Mouse (Mus musculus): Measurements from ENCODE around the gene Esp24. TPM values are rescaled to one million over a fixed set of nuclear protein-coding genes. Genes with fewer than 3 reads are reported as not detected.
"Not testable (repeated sequence)": the region's sequence is repeated elsewhere in the genome, so short reads cannot be mapped to it uniquely, and the experiment has no call there.

Esp24 gene
- not detected in 2 replicates for total RNA-seq (2012; rRNA removed)
- not detected in 2 replicates for total RNA-seq (2014; rRNA removed)
- not detected in 2 replicates for polyA plus RNA-seq (2012; ENCODE audit: insufficient read length, low read depth)

- DNase-seq (ENCODE audit: extremely low read depth); H3K9ac ChIP-seq (ENCODE audit: insufficient read depth, low read depth); H3K4me3 ChIP-seq (replicated peaks in 1 of 3; ENCODE audit: low read depth in 2 of 3, low read length in 2 of 3, poor library complexity in 1 of 3); in situ Hi-C loops (cut with MboI; ENCODE audit: low pct_ligation_motif_present, low pct_unique_long_range_greater_than_20kb, low sequenced_read_pairs); H3K36me3 ChIP-seq (replicated peaks in 1 of 2; ENCODE audit: control insufficient read depth in 1 of 2, insufficient read depth in 1 of 2, low read length in 1 of 2); H3K27ac ChIP-seq (ENCODE audit: insufficient read depth, low read depth); H3K4me2 ChIP-seq (ENCODE audit: insufficient read depth, low read depth, poor library complexity, severe bottlenecking); H3K4me1 ChIP-seq (ENCODE audit: control insufficient read depth in 1 of 2, insufficient read depth in 2 of 2); H3K79me2 ChIP-seq (replicated peaks; ENCODE audit: control insufficient read depth, extremely low read depth, insufficient read depth, poor library complexity, severe bottlenecking); dilution Hi-C loops (cut with MboI; ENCODE audit: extremely low pct_ligation_motif_present, extremely low pct_unique_long_range_greater_than_20kb, low sequenced_read_pairs); H3K27me3 ChIP-seq (replicated peaks): not testable (repeated sequence)
- H3K9me3 ChIP-seq (replicated peaks; ENCODE audit: low read length), result peaks cover 14% of the 10 kb centered on the region
These were observed at the start of gene Esp24 for GRCm38 (mm10) chr17:39036395-39036794. Gene Esp24 (plus strand): TSS chr17:39036695.

DNA sequence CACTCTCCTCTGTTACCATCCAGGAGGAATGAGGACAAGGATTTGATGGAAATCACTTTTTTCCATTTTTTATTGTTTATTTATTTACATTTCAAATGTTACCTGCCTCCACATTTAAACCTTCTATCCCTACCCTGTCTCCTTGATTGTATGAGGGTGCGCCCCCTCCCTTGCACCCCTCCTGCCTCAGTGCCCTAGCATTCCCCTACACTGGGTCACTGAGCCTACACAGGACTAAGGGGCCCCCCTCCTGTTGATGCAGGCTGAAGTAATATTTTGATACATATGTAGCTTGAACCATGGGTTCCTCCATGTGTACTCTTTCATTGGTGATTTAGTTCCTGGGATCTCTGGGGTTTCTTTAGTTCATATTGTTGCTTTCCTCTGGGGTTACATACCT, 26.6 kb upstream of the Esp24 start:
- H3K79me2 ChIP-seq (replicated peaks; ENCODE audit: control insufficient read depth, extremely low read depth, insufficient read depth, poor library complexity, severe bottlenecking), result no peaks in the 10 kb centered on the region
- H3K9ac ChIP-seq (ENCODE audit: insufficient read depth, low read depth), result no peak overlapping the region
- peaks cover 13% of the 10 kb centered on the region for H3K9me3 ChIP-seq (replicated peaks; ENCODE audit: low read length)
- no peaks in the 10 kb centered on the region for H3K36me3 ChIP-seq (replicated peaks in 1 of 2; ENCODE audit: control insufficient read depth in 1 of 2, insufficient read depth in 1 of 2, low read length in 1 of 2)
- in situ Hi-C loops (cut with MboI; ENCODE audit: low pct_ligation_motif_present, low pct_unique_long_range_greater_than_20kb, low sequenced_read_pairs) (no loop called here), dilution Hi-C loops (cut with MboI; ENCODE audit: extremely low pct_ligation_motif_present, extremely low pct_unique_long_range_greater_than_20kb, low sequenced_read_pairs) (no loop called here)
- H3K27me3 ChIP-seq (replicated peaks), result no peaks in the 10 kb centered on the region
- TF ChIP-seq MAZ (IDR thresholded peaks at IDR 0.05; ENCODE audit: low read depth, low read length), result no peak
- no peak for TF ChIP-seq IRF4 (IDR thresholded peaks at IDR 0.05; ENCODE audit: low read depth, low read length)
- TF ChIP-seq MAFK (IDR thresholded peaks at IDR 0.05; ENCODE audit: insufficient replicate concordance, low read length), result no peak
- no peak for TF ChIP-seq MYC (IDR thresholded peaks at IDR 0.05; ENCODE audit: low read depth, low read length)
- no peak for TF ChIP-seq CHD1 (IDR thresholded peaks at IDR 0.05; ENCODE audit: low read depth, low read length)
- no peak for TF ChIP-seq USF2 (conservative IDR thresholded peaks at IDR 0.05; ENCODE audit: low read depth, low read length)
- TF ChIP-seq EP300 (IDR thresholded peaks at IDR 0.05; ENCODE audit: low read length), result no peak
- DNase-seq (ENCODE audit: extremely low read depth), result no peak
- no peaks in the 10 kb centered on the region for H3K4me1 ChIP-seq (ENCODE audit: control insufficient read depth in 1 of 2, insufficient read depth in 2 of 2)
- no peak overlapping the region for H3K4me2 ChIP-seq (ENCODE audit: insufficient read depth, low read depth, poor library complexity, severe bottlenecking)
- no peak overlapping the region for H3K27ac ChIP-seq (ENCODE audit: insufficient read depth, low read depth)
- no peak overlapping the region for H3K4me3 ChIP-seq (replicated peaks in 1 of 3; ENCODE audit: low read depth in 2 of 3, low read length in 2 of 3, poor library complexity in 1 of 3)

GRCm38 (mm10) chr17:39010675-39011638, 25.5 kb upstream of the Esp24 start:
- in situ Hi-C loops (cut with MboI; ENCODE audit: low pct_ligation_motif_present, low pct_unique_long_range_greater_than_20kb, low sequenced_read_pairs), result no loop called here
- H3K4me2 ChIP-seq (ENCODE audit: insufficient read depth, low read depth, poor library complexity, severe bottlenecking), result no peak overlapping the region

More at GRCm38 (mm10) chr17:39010675-39011638, 25.5 kb upstream of the Esp24 start:
- Histone ChIP-seq H3K36me3 (replicated peaks in 1 of 2; ENCODE audit: control insufficient read depth in 1 of 2, insufficient read depth in 1 of 2, low read length in 1 of 2) (no peaks in the 10 kb centered on the region), H3K79me2 (replicated peaks; ENCODE audit: control insufficient read depth, extremely low read depth, insufficient read depth, poor library complexity, severe bottlenecking) (no peaks in the 10 kb centered on the region), H3K4me1 (ENCODE audit: control insufficient read depth in 1 of 2, insufficient read depth in 2 of 2) (no peaks in the 10 kb centered on the region), H3K27me3 (replicated peaks) (no peaks in the 10 kb centered on the region), H3K27ac (ENCODE audit: insufficient read depth, low read depth) (no peak overlapping the region; the same call in 1 of the 2 replicates), H3K4me3 (replicated peaks in 1 of 3; ENCODE audit: low read depth in 2 of 3, low read length in 2 of 3, poor library complexity in 1 of 3) (no peak overlapping the region), H3K9me3 (replicated peaks; ENCODE audit: low read length) (peaks cover 13% of the 10 kb centered on the region), H3K9ac (ENCODE audit: insufficient read depth, low read depth) (no peak overlapping the region)
- no peak for DNase-seq (ENCODE audit: extremely low read depth)
- dilution Hi-C loops (cut with MboI; ENCODE audit: extremely low pct_ligation_motif_present, extremely low pct_unique_long_range_greater_than_20kb, low sequenced_read_pairs), result no loop called here
- TF ChIP-seq ZC3H11A (IDR thresholded peaks at IDR 0.05; ENCODE audit: low read depth, low read length) (no peak), MEF2A (IDR thresholded peaks at IDR 0.05; ENCODE audit: borderline replicate concordance, low read depth, low read length) (no peak), CTCF (conservative IDR thresholded peaks at IDR 0.05 in 1 of 2, IDR thresholded peaks at IDR 0.05 in 1 of 2; ENCODE audit: low read depth in 2 of 2, low read length in 2 of 2) (no peak), NRF1 (IDR thresholded peaks at IDR 0.05; ENCODE audit: low read depth, low read length) (no peak), JUND (conservative IDR thresholded peaks at IDR 0.05; ENCODE audit: low read depth, low read length) (no peak), TCF12 (IDR thresholded peaks at IDR 0.05; ENCODE audit: low read depth, low read length) (no peak), E2F4 (IDR thresholded peaks at IDR 0.05; ENCODE audit: insufficient replicate concordance, low read depth, low read length) (no peak), IRF4 (IDR thresholded peaks at IDR 0.05; ENCODE audit: low read depth, low read length) (no peak), MXI1 (IDR thresholded peaks at IDR 0.05; ENCODE audit: low read depth, low read length) (no peak)

Measured in CH12.LX (cell line).